In genomic region chr2:131044354-131044852, GRCm38 (mm10) we compare ENCODE assay signal across 9 mouse cellular contexts. TPM values are rescaled to one million over a fixed set of nuclear protein-coding genes. Genes with fewer than 3 reads are reported as not detected.
DNase-seq lines count a peak whose midpoint lies in the region; ATAC-seq and TF ChIP-seq lines count a peak whose summit lies in the region.
"Had no signal": no experiment of that assay in that cellular context is flagged by ENCODE, and none has a peak within 500 bp of the region (broad histone marks: within the 10 kb centered on the region; RNA-seq: fewer than 3 reads in every experiment).

No protein-coding gene starts in this region.

- 0 out of 2 replicates have a peak, but pooled peaks cover 3% of the 10 kb centered on the region for H3K27me3 ChIP-seq in forebrain, postnatal 0 days (ENCODE audit: insufficient read depth, low read length)
- peaks cover 12% of the 10 kb centered on the region for H3K27me3 ChIP-seq in forebrain, embryonic 15.5 days
- H3K27me3 ChIP-seq in liver, adult 2 months (ENCODE audit: control insufficient read depth, insufficient read depth, low read length), result peaks cover 11% of the 10 kb centered on the region
- H3K27me3 ChIP-seq in liver, embryonic 12.5 days (replicated peaks), result peaks cover 80% of the 10 kb centered on the region
- H3K27me3 ChIP-seq in limb, embryonic 11.5 days (ENCODE audit: control insufficient read depth, insufficient read depth, low read length), result peaks cover 31% of the 10 kb centered on the region

- peaks cover 7% of the 10 kb centered on the region; the same call in 1 of the 2 replicates for H3K4me1 ChIP-seq in forebrain, postnatal 0 days (ENCODE audit: insufficient read depth)
- peaks cover 19% of the 10 kb centered on the region for H3K4me1 ChIP-seq in forebrain, embryonic 15.5 days
- peaks cover 3% of the 10 kb centered on the region; the same call in 1 of the 2 replicates for H3K4me1 ChIP-seq in liver, adult 2 months (ENCODE audit: control insufficient read depth, insufficient read depth, low read length)
- H3K4me1 ChIP-seq in liver, embryonic 12.5 days, result peaks cover 14% of the 10 kb centered on the region
- H3K4me1 ChIP-seq in limb, embryonic 11.5 days (ENCODE audit: control insufficient read depth, insufficient read depth, low read length), result 0 out of 2 replicates have a peak, but pooled peaks cover 8% of the 10 kb centered on the region

- no peak for TF ChIP-seq POLR2A in liver, adult 2 months (IDR thresholded peaks at IDR 0.05; ENCODE audit: extremely low read depth, insufficient read depth, low read length)

- no peak overlapping the region for H3K9ac ChIP-seq in forebrain, postnatal 0 days
- no peak overlapping the region for H3K9ac ChIP-seq in forebrain, embryonic 15.5 days (replicated peaks)
- no peak overlapping the region for H3K9ac ChIP-seq in liver, adult 2 months (ENCODE audit: low read depth, low read length)
- H3K9ac ChIP-seq in liver, embryonic 12.5 days, result no peak overlapping the region
- H3K9ac ChIP-seq in limb, embryonic 11.5 days (ENCODE audit: low read length), result no peak overlapping the region

- H3K9me3 ChIP-seq in forebrain, postnatal 0 days (ENCODE audit: low read length), result no peaks in the 10 kb centered on the region
- no peaks in the 10 kb centered on the region for H3K9me3 ChIP-seq in forebrain, embryonic 15.5 days
- H3K9me3 ChIP-seq in liver, embryonic 12.5 days (replicated peaks), result no peaks in the 10 kb centered on the region
- no peaks in the 10 kb centered on the region for H3K9me3 ChIP-seq in limb, embryonic 11.5 days (ENCODE audit: control insufficient read depth, low read length)

- ATAC-seq in forebrain, postnatal 0 days, result no peak
- ATAC-seq in forebrain, embryonic 15.5 days (replicated peaks), result no peak
- no peak for ATAC-seq in liver, embryonic 12.5 days
- ATAC-seq in limb, embryonic 11.5 days (ENCODE audit: insufficient number of reproducible peaks, low FRiP score, low TSS enrichment, low read depth), result no peak

- DNase-seq in forebrain, postnatal 0 days, result no peak
- no peak for DNase-seq in liver, adult 2 months (ENCODE audit: extremely low read depth, low read depth, low spot score)
- DNase-seq in ZHBTc4 (ENCODE audit: low read depth, low spot score), result peak; percentile 22
- peak; percentile 32 for DNase-seq in limb, embryonic 11.5 days (ENCODE audit: low spot score)
- no peak for DNase-seq in adrenal gland, adult 18-20 months (ENCODE audit: low spot score in 2 of 2)
- DNase-seq in left cerebral cortex, adult 8-10 months (ENCODE audit: low spot score in 2 of 2), result no peak
- DNase-seq: cerebellum, adult 8-10 months had no signal

- H3K4me2 ChIP-seq in forebrain, postnatal 0 days (ENCODE audit: low read depth), result no peak overlapping the region
- no peak overlapping the region for H3K4me2 ChIP-seq in forebrain, embryonic 15.5 days (replicated peaks)
- H3K4me2 ChIP-seq in liver, embryonic 12.5 days, result no peak overlapping the region
- no peak overlapping the region for H3K4me2 ChIP-seq in limb, embryonic 11.5 days (ENCODE audit: low read depth, severe bottlenecking)

- no peak overlapping the region for H3K27ac ChIP-seq in forebrain, postnatal 0 days (ENCODE audit: low read depth, low read length)
- H3K27ac ChIP-seq in forebrain, embryonic 15.5 days (replicated peaks), result no peak overlapping the region
- no peak overlapping the region for H3K27ac ChIP-seq in liver, adult 2 months (replicated peaks; ENCODE audit: insufficient read depth, low read depth, low read length)
- H3K27ac ChIP-seq in liver, embryonic 12.5 days, result no peak overlapping the region
- no peak overlapping the region for H3K27ac ChIP-seq in limb, embryonic 11.5 days (replicated peaks; ENCODE audit: low read depth, low read length)

- TF ChIP-seq CTCF in forebrain, postnatal 0 days (IDR thresholded peaks at IDR 0.05; ENCODE audit: low read depth), result peak; percentile 21; the same call in 1 of the 2 replicates
- peak; percentile 8; the same call in 1 of the 2 replicates for TF ChIP-seq CTCF in liver, adult 2 months (IDR thresholded peaks at IDR 0.05; ENCODE audit: low read depth, low read length)

- H3K79me2 ChIP-seq in liver, adult 2 months (ENCODE audit: control insufficient read depth, insufficient read depth, low read length), result no peaks in the 10 kb centered on the region

- H3K4me3 ChIP-seq in forebrain, postnatal 0 days (ENCODE audit: low read depth, low read length), result no peak overlapping the region
- H3K4me3 ChIP-seq in forebrain, embryonic 15.5 days, result no peak overlapping the region
- no peak overlapping the region for H3K4me3 ChIP-seq in liver, adult 2 months (ENCODE audit: insufficient read depth, low read depth, low read length)
- no peak overlapping the region for H3K4me3 ChIP-seq in liver, embryonic 12.5 days
- no peak overlapping the region for H3K4me3 ChIP-seq in limb, embryonic 11.5 days (ENCODE audit: low read depth, low read length)

- no peaks in the 10 kb centered on the region for H3K36me3 ChIP-seq in forebrain, postnatal 0 days (ENCODE audit: insufficient read depth)
- H3K36me3 ChIP-seq in forebrain, embryonic 15.5 days, result no peaks in the 10 kb centered on the region
- H3K36me3 ChIP-seq in liver, adult 2 months (ENCODE audit: control insufficient read depth, insufficient read depth, low read length), result no peaks in the 10 kb centered on the region
- no peaks in the 10 kb centered on the region for H3K36me3 ChIP-seq in liver, embryonic 12.5 days
- no peaks in the 10 kb centered on the region for H3K36me3 ChIP-seq in limb, embryonic 11.5 days (ENCODE audit: control insufficient read depth, insufficient read depth, low read length)

- WGBS in forebrain, postnatal 0 days, result 13% methylated on average over 7 of the region's 7 CpGs
- 13% methylated on average over 7 of the region's 7 CpGs for WGBS in forebrain, embryonic 15.5 days
- WGBS in liver, adult 2 months, result 23% methylated on average over 7 of the region's 7 CpGs
- WGBS in liver, embryonic 12.5 days (ENCODE audit: insufficient replicate concordance), result 13% methylated on average over 7 of the region's 7 CpGs
- 9% methylated on average over 7 of the region's 7 CpGs for WGBS in limb, embryonic 11.5 days

RNA-seq across cellular contexts. Expression of gene Gfra4, which starts 1.5 kb away (rescaled TPM):
- 39.8 and 52.0 TPM in 2 replicates for total RNA-seq in forebrain, postnatal 0 days (2014; rRNA removed)
- 53.7 and 61.9 TPM in 2 replicates for polyA plus RNA-seq in forebrain, postnatal 0 days (2015; fragmentation: Nextera tagmentation; extraction: Ambion mirVana)
- polyA plus RNA-seq in forebrain, embryonic 15.5 days (2015; fragmentation: Nextera tagmentation; extraction: Ambion mirVana), result 30.0 and 30.9 TPM in 2 replicates
- not detected in 2 replicates for total RNA-seq in liver, adult 2 months (2014; rRNA removed)
- 0.07 and 0.17 TPM in 2 replicates for polyA plus RNA-seq in liver, adult 2 months (2012; rRNA removed)
- 0.86 and 1.6 TPM in 2 replicates for polyA plus RNA-seq in liver, embryonic 12.5 days (2016; fragmentation: Nextera tagmentation; extraction: Ambion mirVana)
- polyA plus RNA-seq in limb, embryonic 11.5 days (2014; fragmentation: Nextera tagmentation; extraction: Ambion mirVana), result 10.3 and 10.9 TPM in 2 replicates
- 1 to 10 TPM; 4.8 to 6.0 TPM for total RNA-seq in adrenal gland, adult 18-20 months (2021)
- total RNA-seq in left cerebral cortex, adult 8-10 months (2022), result 10 to 100 TPM; 52.6 to 58.6 (median 55.9) TPM

RNA-seq across cellular contexts. Expression of gene Adam33, which starts 19.2 kb away (rescaled TPM):
- 0.77 and 3.1 TPM in 2 replicates for total RNA-seq in forebrain, postnatal 0 days (2014; rRNA removed)
- 0.82 and 0.85 TPM in 2 replicates for polyA plus RNA-seq in forebrain, postnatal 0 days (2015; fragmentation: Nextera tagmentation; extraction: Ambion mirVana)
- 0.60 and 0.70 TPM in 2 replicates for polyA plus RNA-seq in forebrain, embryonic 15.5 days (2015; fragmentation: Nextera tagmentation; extraction: Ambion mirVana)
- total RNA-seq in liver, adult 2 months (2014; rRNA removed), result 0.28 and 0.67 TPM in 2 replicates
- 1.1 and 1.7 TPM in 2 replicates for polyA plus RNA-seq in liver, adult 2 months (2012; rRNA removed)
- polyA plus RNA-seq in liver, embryonic 12.5 days (2016; fragmentation: Nextera tagmentation; extraction: Ambion mirVana), result 0.62 and 0.90 TPM in 2 replicates
- 0.47 and 0.72 TPM in 2 replicates for polyA plus RNA-seq in limb, embryonic 11.5 days (2014; fragmentation: Nextera tagmentation; extraction: Ambion mirVana)
- total RNA-seq in adrenal gland, adult 18-20 months (2021), result 1 to 10 TPM; 2.2 to 4.8 TPM
- total RNA-seq in left cerebral cortex, adult 8-10 months (2022), result 1 to 10 TPM; 7.0 to 9.8 (median 9.0) TPM

RNA-seq across cellular contexts. Expression of gene Siglec1, which starts 42.2 kb away (rescaled TPM):
- total RNA-seq in forebrain, postnatal 0 days (2014; rRNA removed), result 0.62 and 1.7 TPM in 2 replicates
- 0.18 and 0.19 TPM in 2 replicates for polyA plus RNA-seq in forebrain, postnatal 0 days (2015; fragmentation: Nextera tagmentation; extraction: Ambion mirVana)
- polyA plus RNA-seq in forebrain, embryonic 15.5 days (2015; fragmentation: Nextera tagmentation; extraction: Ambion mirVana), result 0.19 and 0.24 TPM in 2 replicates
- 4.5 and 5.6 TPM in 2 replicates for total RNA-seq in liver, adult 2 months (2014; rRNA removed)
- 3.2 and 9.9 TPM in 2 replicates for polyA plus RNA-seq in liver, adult 2 months (2012; rRNA removed)
- 0.36 and 0.42 TPM in 2 replicates for polyA plus RNA-seq in liver, embryonic 12.5 days (2016; fragmentation: Nextera tagmentation; extraction: Ambion mirVana)
- 0.03 and 0.07 TPM in 2 replicates for polyA plus RNA-seq in limb, embryonic 11.5 days (2014; fragmentation: Nextera tagmentation; extraction: Ambion mirVana)
- 1 to 10 TPM; 5.3 to 5.8 TPM for total RNA-seq in adrenal gland, adult 18-20 months (2021)
- total RNA-seq in left cerebral cortex, adult 8-10 months (2022), result under 1 TPM; 0.46 to 0.65 (median 0.64) TPM

Comparison
In these comparisons a context has a peak if more than half of its experiments do, and no peak if none do; other contexts are left out.
1. DNase-seq: peak in ZHBTc4 (single experiment) and limb, embryonic 11.5 days (single experiment); none in forebrain, postnatal 0 days (single experiment), liver, adult 2 months (single experiment), adrenal gland, adult 18-20 months (0 of 2) and left cerebral cortex, adult 8-10 months (0 of 2).